Mouse (Mus musculus): ENCODE measurements around the gene 2610028H24Rik. TPM values are rescaled to one million over a fixed set of nuclear protein-coding genes. Genes with fewer than 3 reads are reported as not detected.

The 2610028H24Rik gene
- polyA plus RNA-seq, 1 experiment from 2014 or later, result 0.10 TPM

- ATAC-seq (ENCODE audit: low FRiP score, low TSS enrichment) (no peak), DNase-seq (ENCODE audit: low spot score) (no peak)
- Histone ChIP-seq H3K9ac (ENCODE audit: low read length) (no peak overlapping the region), H3K9me3 (ENCODE audit: control insufficient read depth, low read length) (no peaks in the 10 kb centered on the region), H3K4me2 (replicated peaks; ENCODE audit: low read depth) (no peak overlapping the region), H3K27ac (replicated peaks) (no peak overlapping the region), H3K4me1 (replicated peaks; ENCODE audit: control insufficient read depth, insufficient read depth) (no peaks in the 10 kb centered on the region), H3K27me3 (ENCODE audit: control insufficient read depth, insufficient read depth, low read length) (no peaks in the 10 kb centered on the region), H3K4me3 (ENCODE audit: low read depth, low read length) (no peak overlapping the region), H3K36me3 (ENCODE audit: control insufficient read depth, insufficient read depth, low read length) (peaks cover 36% of the 10 kb centered on the region)
- WGBS, result 90% methylated on average over 6 of the region's 6 CpGs
- TF ChIP-seq EP300 (optimal IDR thresholded peaks at IDR 0.05) (no peak), CTCF (IDR thresholded peaks at IDR 0.05; ENCODE audit: low read depth) (no peak)
Measured at GRCm38 (mm10) chr10:76481480-76481879, 32.6 kb downstream of the 2610028H24Rik start.

DNA sequence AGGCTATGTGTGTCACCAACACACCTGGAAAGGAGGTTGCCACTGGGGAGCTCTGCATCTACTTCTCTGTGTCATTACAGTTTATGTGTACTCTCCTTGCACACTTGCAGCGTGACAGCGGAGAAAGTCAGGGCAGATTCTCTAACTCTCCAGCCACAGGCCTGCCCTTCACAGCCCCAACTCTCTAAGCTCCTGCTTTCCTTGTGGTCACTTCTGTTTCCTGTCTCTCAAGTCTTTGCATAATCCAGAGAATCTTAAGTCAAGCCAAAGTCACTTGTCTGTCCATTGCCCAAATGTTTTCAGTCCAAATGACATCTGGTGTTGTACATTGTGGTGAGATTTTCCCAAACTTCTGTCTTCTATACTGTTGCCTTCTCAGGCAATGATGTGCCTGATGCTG lies 37.4 kb downstream of the 2610028H24Rik start:
- 94% methylated on average over 2 of the region's 2 CpGs for WGBS
- H3K9ac ChIP-seq (ENCODE audit: low read length), result no peak overlapping the region
- H3K4me1 ChIP-seq (replicated peaks; ENCODE audit: control insufficient read depth, insufficient read depth), result no peaks in the 10 kb centered on the region
- DNase-seq (ENCODE audit: low spot score) (no peak), ATAC-seq (ENCODE audit: low FRiP score, low TSS enrichment) (no peak)
- H3K9me3 ChIP-seq (ENCODE audit: control insufficient read depth, low read length), result no peaks in the 10 kb centered on the region
- no peaks in the 10 kb centered on the region for H3K27me3 ChIP-seq (ENCODE audit: control insufficient read depth, insufficient read depth, low read length)
- TF ChIP-seq EP300 (optimal IDR thresholded peaks at IDR 0.05) (no peak), CTCF (IDR thresholded peaks at IDR 0.05; ENCODE audit: low read depth) (no peak)
- peaks cover 46% of the 10 kb centered on the region for H3K36me3 ChIP-seq (ENCODE audit: control insufficient read depth, insufficient read depth, low read length)
- H3K27ac ChIP-seq (replicated peaks), result no peak overlapping the region
- no peak overlapping the region for H3K4me3 ChIP-seq (ENCODE audit: low read depth, low read length)
- H3K4me2 ChIP-seq (replicated peaks; ENCODE audit: low read depth), result no peak overlapping the region

DNA sequence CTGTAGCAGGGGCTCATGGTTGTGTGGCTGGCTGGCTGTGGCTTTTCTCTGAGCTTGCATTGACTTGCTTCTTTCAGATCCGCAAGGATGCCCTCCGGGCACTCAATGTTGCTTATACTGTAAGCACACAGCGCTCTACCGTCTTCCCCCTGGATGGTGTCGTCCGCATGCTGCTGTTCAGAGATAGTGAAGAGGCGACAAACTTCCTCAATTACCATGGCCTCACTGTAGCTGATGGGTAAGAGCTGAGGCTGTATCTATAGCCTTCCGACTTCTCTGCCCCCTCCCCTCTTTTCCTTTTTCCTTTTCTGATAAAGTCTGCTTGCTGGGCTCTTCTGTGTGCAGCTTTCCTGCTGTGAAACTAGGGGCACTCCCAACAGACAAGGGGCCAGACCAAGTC lies 39.4 kb downstream of the 2610028H24Rik start:
- Histone ChIP-seq H3K27me3 (ENCODE audit: control insufficient read depth, insufficient read depth, low read length) (no peaks in the 10 kb centered on the region), H3K4me1 (replicated peaks; ENCODE audit: control insufficient read depth, insufficient read depth) (no peaks in the 10 kb centered on the region), H3K27ac (replicated peaks) (no peak overlapping the region), H3K36me3 (ENCODE audit: control insufficient read depth, insufficient read depth, low read length) (peaks cover 42% of the 10 kb centered on the region), H3K4me3 (ENCODE audit: low read depth, low read length) (no peak overlapping the region), H3K9ac (ENCODE audit: low read length) (no peak overlapping the region), H3K9me3 (ENCODE audit: control insufficient read depth, low read length) (no peaks in the 10 kb centered on the region), H3K4me2 (replicated peaks; ENCODE audit: low read depth) (no peak overlapping the region)
- no peak for ATAC-seq (ENCODE audit: low FRiP score, low TSS enrichment)
- WGBS, result 89% methylated on average over 8 of the region's 8 CpGs
- TF ChIP-seq EP300 (optimal IDR thresholded peaks at IDR 0.05), result no peak
- no peak for TF ChIP-seq CTCF (IDR thresholded peaks at IDR 0.05; ENCODE audit: low read depth)
- DNase-seq (ENCODE audit: low spot score), result no peak

DNA sequence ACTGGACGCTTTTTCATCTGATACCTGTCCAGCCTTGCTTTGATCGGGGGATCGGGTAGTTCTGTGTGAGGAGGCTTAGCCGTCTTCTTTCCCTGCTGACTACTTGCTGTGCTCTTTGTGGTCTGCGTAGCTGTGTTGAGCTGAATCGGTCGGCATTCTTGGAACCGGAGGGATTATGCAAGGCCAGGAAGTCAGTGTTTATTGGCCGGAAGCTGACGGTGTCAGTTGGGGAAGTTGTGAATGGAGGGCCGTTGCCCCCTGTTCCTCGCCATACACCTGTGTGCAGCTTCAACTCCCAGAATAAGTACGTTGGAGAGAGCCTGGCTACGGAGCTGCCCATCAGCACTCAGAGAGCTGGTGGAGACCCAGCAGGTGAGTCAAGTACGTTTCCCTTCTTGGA lies 40.3 kb downstream of the 2610028H24Rik start:
- H3K36me3 ChIP-seq (ENCODE audit: control insufficient read depth, insufficient read depth, low read length), result peaks cover 48% of the 10 kb centered on the region
- H3K9me3 ChIP-seq (ENCODE audit: control insufficient read depth, low read length), result no peaks in the 10 kb centered on the region
- ATAC-seq (ENCODE audit: low FRiP score, low TSS enrichment) (no peak), DNase-seq (ENCODE audit: low spot score) (no peak)
- no peak overlapping the region for H3K4me2 ChIP-seq (replicated peaks; ENCODE audit: low read depth)
- H3K4me3 ChIP-seq (ENCODE audit: low read depth, low read length), result no peak overlapping the region
- TF ChIP-seq EP300 (optimal IDR thresholded peaks at IDR 0.05) (no peak), CTCF (IDR thresholded peaks at IDR 0.05; ENCODE audit: low read depth) (no peak)
- 86% methylated on average over 15 of the region's 15 CpGs for WGBS
- no peaks in the 10 kb centered on the region for H3K27me3 ChIP-seq (ENCODE audit: control insufficient read depth, insufficient read depth, low read length)
- no peaks in the 10 kb centered on the region for H3K4me1 ChIP-seq (replicated peaks; ENCODE audit: control insufficient read depth, insufficient read depth)
- H3K27ac ChIP-seq (replicated peaks), result no peak overlapping the region
- H3K9ac ChIP-seq (ENCODE audit: low read length), result no peak overlapping the region

DNA sequence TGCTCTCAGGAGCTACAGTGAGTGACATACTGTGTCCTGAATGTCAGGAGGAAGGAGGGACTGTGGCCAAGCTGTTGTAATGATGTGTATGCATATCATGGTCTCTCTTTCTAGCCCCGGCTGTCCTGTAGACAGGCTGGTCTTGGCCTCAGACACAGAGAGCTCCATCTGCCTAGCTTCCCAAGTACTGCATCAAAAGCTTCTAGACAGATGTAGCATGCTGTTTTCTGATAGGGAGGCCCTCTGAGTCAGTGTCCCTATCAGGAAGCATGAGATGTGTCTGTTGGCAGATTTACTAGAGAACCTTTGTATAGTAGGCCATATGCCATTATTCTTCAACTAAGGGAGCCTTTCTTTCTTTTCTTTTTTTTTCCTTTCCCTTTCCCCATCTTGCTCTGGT lies 44.6 kb downstream of the 2610028H24Rik start:
- 79% methylated on average over 1 of the region's 1 CpGs for WGBS
- ATAC-seq (ENCODE audit: low FRiP score, low TSS enrichment), result no peak
- H3K36me3 ChIP-seq (ENCODE audit: control insufficient read depth, insufficient read depth, low read length), result peaks cover 37% of the 10 kb centered on the region

GRCm38 (mm10) chr10:76495501-76495900 lies 46.6 kb downstream of the 2610028H24Rik start:
- Histone ChIP-seq H3K9ac (ENCODE audit: low read length) (no peak overlapping the region), H3K27ac (replicated peaks) (no peak overlapping the region), H3K9me3 (ENCODE audit: control insufficient read depth, low read length) (no peaks in the 10 kb centered on the region), H3K27me3 (ENCODE audit: control insufficient read depth, insufficient read depth, low read length) (no peaks in the 10 kb centered on the region), H3K4me1 (replicated peaks; ENCODE audit: control insufficient read depth, insufficient read depth) (no peaks in the 10 kb centered on the region), H3K36me3 (ENCODE audit: control insufficient read depth, insufficient read depth, low read length) (peaks cover 31% of the 10 kb centered on the region), H3K4me2 (replicated peaks; ENCODE audit: low read depth) (no peak overlapping the region), H3K4me3 (ENCODE audit: low read depth, low read length) (no peak overlapping the region)
- TF ChIP-seq EP300 (optimal IDR thresholded peaks at IDR 0.05) (no peak), CTCF (IDR thresholded peaks at IDR 0.05; ENCODE audit: low read depth) (no peak)
- DNase-seq (ENCODE audit: low spot score), result no peak
- 88% methylated on average over 6 of the region's 6 CpGs for WGBS
- ATAC-seq (ENCODE audit: low FRiP score, low TSS enrichment), result no peak

More for the DNA sequence above, 44.6 kb downstream of the 2610028H24Rik start:
- peak; percentile 5; the same call in 1 of the 2 replicates for TF ChIP-seq CTCF (IDR thresholded peaks at IDR 0.05; ENCODE audit: low read depth)
- no peak for TF ChIP-seq EP300 (optimal IDR thresholded peaks at IDR 0.05)
- no peak overlapping the region for H3K27ac ChIP-seq (replicated peaks)
- no peaks in the 10 kb centered on the region for H3K27me3 ChIP-seq (ENCODE audit: control insufficient read depth, insufficient read depth, low read length)
- H3K9ac ChIP-seq (ENCODE audit: low read length), result no peak overlapping the region
- H3K4me2 ChIP-seq (replicated peaks; ENCODE audit: low read depth), result no peak overlapping the region
- H3K4me1 ChIP-seq (replicated peaks; ENCODE audit: control insufficient read depth, insufficient read depth), result no peaks in the 10 kb centered on the region
- H3K4me3 ChIP-seq (ENCODE audit: low read depth, low read length), result no peak overlapping the region
- DNase-seq (ENCODE audit: low spot score), result no peak
- H3K9me3 ChIP-seq (ENCODE audit: control insufficient read depth, low read length), result no peaks in the 10 kb centered on the region

All from stomach, postnatal 0 days (tissue).